Mouse (Mus musculus) MEL (cell line): Measurements from ENCODE around the gene Hells. TPM values are rescaled to one million over a fixed set of nuclear protein-coding genes. Genes with fewer than 3 reads are reported as not detected.

Experiments
- DNase-seq: peaks from one replicate; pipeline ENCODE4 v3.0.0; 2011; ENCODE audit warnings: low read depth, low spot score
- H3K27ac ChIP-seq: 2 replicates; pipeline ENCODE4 v1.5.1; 2012; ENCODE audit warnings: low read depth, mild to moderate bottlenecking, control low read depth, low read length, moderate library complexity; ENCODE audit not compliant: control insufficient read depth
- H3K27me3 ChIP-seq, 2 experiments: fragments of 150-350 bp in 1 of 2; sonication (generic) in 1 of 2; 2 replicates each; pipeline ENCODE4 v1.6.1; 2012; ENCODE audit warnings: low read length in 2 of 2, mild to moderate bottlenecking in 2 of 2, improper control_type of control experiment in 1 of 2, moderate library complexity in 1 of 2; ENCODE audit not compliant: insufficient read depth in 2 of 2, control insufficient read depth in 1 of 2
- H3K36me3 ChIP-seq, 2 experiments: 2 replicates each; pipeline ENCODE4 v1.6.1; 2012 to 2014; ENCODE audit warnings: low read length in 2 of 2, improper control_type of control experiment in 1 of 2, inconsistent platforms in 1 of 2, mild to moderate bottlenecking in 1 of 2; ENCODE audit not compliant: insufficient read depth in 2 of 2, control insufficient read depth in 1 of 2
- H3K4me1 ChIP-seq, 2 experiments: fragments of 150-350 bp in 1 of 2; sonication (generic) in 1 of 2; 2 replicates each; pipeline ENCODE4 v1.6.1; 2012; ENCODE audit warnings: low read length in 2 of 2, improper control_type of control experiment in 1 of 2, mild to moderate bottlenecking in 1 of 2; ENCODE audit not compliant: insufficient read depth in 2 of 2, control insufficient read depth in 1 of 2
- H3K4me3 ChIP-seq, 2 experiments: fragments of 150-350 bp in 1 of 2; sonication (generic) in 1 of 2; 2 replicates each; pipeline ENCODE4 v1.5.1; 2012; ENCODE audit warnings: low read depth in 2 of 2, low read length in 2 of 2, mild to moderate bottlenecking in 2 of 2, moderate library complexity in 2 of 2, control low read depth in 1 of 2, improper control_type of control experiment in 1 of 2; ENCODE audit not compliant: control insufficient read depth in 1 of 2, insufficient read depth in 1 of 2
- H3K79me2 ChIP-seq: 2 replicates; pipeline ENCODE4 v1.6.1; 2012; ENCODE audit warnings: mild to moderate bottlenecking, low read length, moderate library complexity; ENCODE audit not compliant: control insufficient read depth, poor library complexity, insufficient read depth
- H3K9ac ChIP-seq: 2 replicates; pipeline ENCODE4 v1.6.1; 2012; ENCODE audit warnings: low read depth, mild to moderate bottlenecking, control low read depth, low read length, moderate library complexity; ENCODE audit not compliant: control insufficient read depth, poor library complexity, severe bottlenecking
- H3K9me3 ChIP-seq: fragments of 150-350 bp; sonication (generic); replicated peaks from 2 replicates; pipeline ENCODE4 v1.6.1; 2012; ENCODE audit warnings: mild to moderate bottlenecking, low read length, improper control_type of control experiment, moderate library complexity; ENCODE audit not compliant: insufficient read depth
- CTCF ChIP-seq, 3 experiments: IDR thresholded peaks in 2 of 3; conservative IDR thresholded peaks in 1 of 3; 2 replicates each; pipeline ENCODE4 v1.5.1; 2011 to 2012; ENCODE audit warnings: low read length in 3 of 3, low read depth in 2 of 3, mild to moderate bottlenecking in 2 of 3, improper control_type of control experiment in 1 of 3, inconsistent platforms in 1 of 3, mixed read lengths in 1 of 3, moderate library complexity in 1 of 3; ENCODE audit not compliant: control insufficient read depth in 1 of 3, insufficient read depth in 1 of 3, poor library complexity in 1 of 3, severe bottlenecking in 1 of 3
- E2F4 ChIP-seq: IDR thresholded peaks from 2 replicates; pipeline ENCODE4 v1.6.1; 2011; ENCODE audit warnings: low read depth, low read length, improper control_type of control experiment, borderline replicate concordance
- GATA1 ChIP-seq: IDR thresholded peaks from 2 replicates; pipeline ENCODE4 v1.6.1; 2011; ENCODE audit warnings: low read depth, low read length, improper control_type of control experiment
- MAX ChIP-seq: IDR thresholded peaks from 2 replicates; pipeline ENCODE4 v1.6.1; 2011; ENCODE audit warnings: low read length, improper control_type of control experiment
- MAZ ChIP-seq: IDR thresholded peaks from 2 replicates; pipeline ENCODE4 v1.6.1; 2012; ENCODE audit warnings: low read depth, mild to moderate bottlenecking, inconsistent platforms, low read length, improper control_type of control experiment
- MXI1 ChIP-seq: IDR thresholded peaks from 2 replicates; pipeline ENCODE4 v1.6.1; 2011; ENCODE audit warnings: mild to moderate bottlenecking, low read depth, low read length, improper control_type of control experiment
- MYC ChIP-seq: IDR thresholded peaks from 2 replicates; pipeline ENCODE4 v1.6.1; 2011; ENCODE audit warnings: low read depth, mild to moderate bottlenecking, low read length, improper control_type of control experiment, moderate library complexity
- NELFE ChIP-seq: IDR thresholded peaks from 2 replicates; pipeline ENCODE4 v1.6.1; 2011; ENCODE audit warnings: low read depth, low read length, improper control_type of control experiment
- NRF1 ChIP-seq: IDR thresholded peaks from 2 replicates; pipeline ENCODE4 v1.6.1; 2014; ENCODE audit warnings: low read depth, mild to moderate bottlenecking, inconsistent platforms, low read length, improper control_type of control experiment, moderate library complexity; ENCODE audit not compliant: poor library complexity, insufficient read depth, severe bottlenecking
- POLR2A ChIP-seq, 2 experiments: IDR thresholded peaks; 2 replicates each; pipeline ENCODE4 v1.6.1; 2011 to 2012; ENCODE audit warnings: low read length in 2 of 2, mild to moderate bottlenecking in 2 of 2, control low read depth in 1 of 2, improper control_type of control experiment in 1 of 2, low read depth in 1 of 2, moderate library complexity in 1 of 2; ENCODE audit not compliant: control insufficient read depth in 1 of 2, insufficient read depth in 1 of 2, poor library complexity in 1 of 2
- RAD21 ChIP-seq: IDR thresholded peaks from 2 replicates; pipeline ENCODE4 v1.6.1; 2011; ENCODE audit warnings: mild to moderate bottlenecking, low read depth, low read length, improper control_type of control experiment
- RCOR1 ChIP-seq: IDR thresholded peaks from 2 replicates; pipeline ENCODE4 v1.6.1; 2012; ENCODE audit warnings: low read depth, mild to moderate bottlenecking, inconsistent platforms, low read length, improper control_type of control experiment
- SIN3A ChIP-seq: IDR thresholded peaks from 2 replicates; pipeline ENCODE4 v1.6.1; 2012; ENCODE audit warnings: low read length, improper control_type of control experiment, inconsistent platforms
- SMC3 ChIP-seq: IDR thresholded peaks from 2 replicates; pipeline ENCODE4 v1.6.1; 2011; ENCODE audit warnings: low read depth, low read length, improper control_type of control experiment
- TAL1 ChIP-seq: IDR thresholded peaks from 2 replicates; pipeline ENCODE4 v1.6.1; 2012; ENCODE audit warnings: mild to moderate bottlenecking, inconsistent platforms, low read length, moderate library complexity, mixed read lengths
- TCF12 ChIP-seq: IDR thresholded peaks from 2 replicates; pipeline ENCODE4 v1.6.1; 2014; ENCODE audit warnings: low read depth, mild to moderate bottlenecking, inconsistent platforms, low read length, improper control_type of control experiment, moderate library complexity
- USF1 ChIP-seq: IDR thresholded peaks from 2 replicates; pipeline ENCODE4 v1.6.1; 2014; ENCODE audit warnings: low read depth, mild to moderate bottlenecking, inconsistent platforms, low read length, improper control_type of control experiment, moderate library complexity
- USF2 ChIP-seq, 2 experiments: IDR thresholded peaks; 2 replicates each; pipeline ENCODE4 v1.6.1; 2011 to 2012; ENCODE audit warnings: improper control_type of control experiment in 2 of 2, low read length in 2 of 2, borderline replicate concordance in 1 of 2, inconsistent platforms in 1 of 2, low read depth in 1 of 2, mild to moderate bottlenecking in 1 of 2; ENCODE audit not compliant: insufficient read depth in 1 of 2
- ZKSCAN1 ChIP-seq: IDR thresholded peaks from 2 replicates; pipeline ENCODE4 v1.6.1; 2012; ENCODE audit warnings: low read depth, mild to moderate bottlenecking, inconsistent platforms, low read length, improper control_type of control experiment, moderate library complexity
- polyA plus RNA-seq, 2 experiments: library from polyadenylated mRNA; stranded (reverse) in 1 of 2; unstranded in 1 of 2; fragments of >175 nt in 1 of 2; fragments of >200 nt in 1 of 2; gene quantifications; 2 replicates each; pipeline versions ENCODE4 v1.2.1 to v1.2.4; 2012; ENCODE audit warnings: low replicate concordance in 2 of 2, low read depth in 1 of 2; ENCODE audit not compliant: insufficient read length in 2 of 2, insufficient read depth in 1 of 2, missing spikeins in 1 of 2
- total RNA-seq: library from RNA; depleted of rRNA; stranded (reverse); fragments of 300-350 nt; gene quantifications from 2 replicates; pipeline ENCODE4 v1.2.3, GENCODE M21; 2012

Gene Hells
- total and polyA plus RNA-seq, 3 experiments, result 56.8 to 159 TPM; not detected in 1

DNA sequence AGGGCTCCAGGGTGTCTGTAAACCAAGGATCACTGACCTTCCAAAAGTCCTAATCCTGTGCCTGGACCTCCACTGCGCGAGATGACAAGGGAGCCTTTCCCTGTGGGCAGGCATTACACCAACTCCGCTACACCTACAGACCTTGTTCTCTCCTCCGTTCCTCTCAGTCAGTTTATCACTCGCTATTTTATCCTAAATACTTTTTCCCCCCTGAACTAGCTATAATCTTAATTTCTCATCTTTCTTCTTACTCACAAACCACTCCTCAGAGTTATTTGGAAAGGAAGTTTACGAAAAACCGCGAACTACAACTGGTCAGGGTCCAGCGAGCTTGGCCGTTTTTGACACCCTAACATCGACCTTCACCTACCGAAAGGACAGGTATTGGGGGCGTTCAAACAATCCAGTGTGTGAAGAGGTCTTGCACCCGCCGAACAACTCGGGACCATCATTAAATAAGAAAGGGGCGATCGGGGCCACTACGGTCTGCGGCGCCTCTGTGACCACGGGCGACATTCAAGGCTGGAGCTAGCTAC, 395 bp upstream of the Hells start:
- Histone ChIP-seq H3K9ac (peak overlapping the region; percentile 98), H3K27ac (peak overlapping the region; percentile 46), H3K36me3 (peaks cover 5 to 32% of the 10 kb centered on the region in 2 experiments; a peak in 3 of 4 replicates), H3K27me3 (no peaks in the 10 kb centered on the region), H3K79me2 (peaks cover 27% of the 10 kb centered on the region), H3K4me1 (peaks cover 2 to 4% of the 10 kb centered on the region in 2 experiments; a peak in 3 of 4 replicates), H3K9me3 (no peaks in the 10 kb centered on the region), H3K4me3 (peak overlapping the region; percentile 56 to 78)
- TF ChIP-seq USF2 (IDR thresholded peaks at IDR 0.05; ENCODE audit: borderline replicate concordance in 1 of 2, insufficient read depth in 1 of 2, low read depth in 1 of 2, low read length in 2 of 2), result no peak
- TF ChIP-seq TAL1, result no peak
- no peak for TF ChIP-seq RAD21
- TF ChIP-seq SIN3A, result peak; percentile 63; the same call in 1 of the 2 replicates
- no peak for TF ChIP-seq NRF1
- TF ChIP-seq NELFE, result no peak
- no peak for TF ChIP-seq CTCF (IDR thresholded peaks at IDR 0.05 in 2 of 3, conservative IDR thresholded peaks at IDR 0.05 in 1 of 3; ENCODE audit: control insufficient read depth in 1 of 3, insufficient read depth in 1 of 3, low read depth in 2 of 3, low read length in 3 of 3, poor library complexity in 1 of 3, severe bottlenecking in 1 of 3)
- no peak for TF ChIP-seq SMC3
- TF ChIP-seq ZKSCAN1, result no peak
- no peak for TF ChIP-seq USF1
- TF ChIP-seq TCF12, result 0 out of 2 replicates have a peak, but pooled peaks have one; percentile 30
- TF ChIP-seq E2F4, result no peak
- peak; percentile 42; the same call in 1 of the 2 replicates for TF ChIP-seq MAZ
- no peak for TF ChIP-seq POLR2A (IDR thresholded peaks at IDR 0.05; ENCODE audit: control insufficient read depth in 1 of 2, insufficient read depth in 1 of 2, low read depth in 1 of 2, low read length in 2 of 2, poor library complexity in 1 of 2)
- TF ChIP-seq GATA1, result no peak
- DNase-seq, result no peak

DNA sequence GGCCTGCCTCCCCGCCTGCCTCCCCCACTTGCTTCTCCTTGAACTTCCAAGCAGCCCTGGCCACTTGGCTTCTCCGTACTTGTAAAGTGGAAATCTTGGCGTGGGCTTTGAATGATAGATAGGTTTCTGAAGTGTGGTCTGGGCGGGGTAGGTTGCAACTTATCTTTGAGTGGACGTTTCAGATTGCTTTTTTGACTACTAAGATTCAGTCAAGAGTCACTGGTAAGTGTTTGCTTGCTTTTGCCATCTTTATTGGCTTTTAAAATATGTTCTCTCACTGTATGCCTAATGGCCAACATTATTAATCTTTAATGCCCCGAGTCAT, 813 bp downstream of the Hells start:
- Histone ChIP-seq H3K27ac (no peak overlapping the region), H3K27me3 (no peaks in the 10 kb centered on the region)
- DNase-seq, result no peak
- peak; percentile 30; the same call in 1 of the 2 replicates for TF ChIP-seq GATA1
- no peak for TF ChIP-seq MAX
- no peak for TF ChIP-seq MXI1
- no peak for TF ChIP-seq TCF12
- no peak for TF ChIP-seq SIN3A
- 0 out of 2 replicates have a peak, but pooled peaks have one; percentile 2 for TF ChIP-seq MAZ
- peak; percentile 87; the same call in 1 of the 2 replicates for TF ChIP-seq RCOR1
- TF ChIP-seq E2F4, result 0 out of 2 replicates have a peak, but pooled peaks have one; percentile 26
- no peak for TF ChIP-seq MYC
- TF ChIP-seq, all 39 proteins: peak for 4
- peak overlapping the region; percentile 98 for H3K9ac ChIP-seq
- peaks cover 2 to 4% of the 10 kb centered on the region in 2 experiments; a peak in 2 of 4 replicates for H3K4me1 ChIP-seq
- peaks cover 28% of the 10 kb centered on the region for H3K79me2 ChIP-seq
- H3K36me3 ChIP-seq, result peaks cover 8 to 37% of the 10 kb centered on the region in 2 experiments
- no peaks in the 10 kb centered on the region for H3K9me3 ChIP-seq
- H3K4me3 ChIP-seq, result peak overlapping the region; percentile 67 to 78
